Mouse (Mus musculus) bone marrow macrophage, adult 2 months (primary cell): ENCODE measurements around the gene Kcnrg.

Experiments
- CTCF ChIP-seq: IDR thresholded peaks from 2 replicates; pipeline ENCODE4 v1.5.1; 2012; ENCODE audit warnings: low read depth, mild to moderate bottlenecking, low read length, moderate library complexity
- POLR2A ChIP-seq: IDR thresholded peaks from 2 replicates; pipeline ENCODE4 v1.6.1; 2012; ENCODE audit warnings: mild to moderate bottlenecking, low read depth, low read length, borderline replicate concordance

DNA sequence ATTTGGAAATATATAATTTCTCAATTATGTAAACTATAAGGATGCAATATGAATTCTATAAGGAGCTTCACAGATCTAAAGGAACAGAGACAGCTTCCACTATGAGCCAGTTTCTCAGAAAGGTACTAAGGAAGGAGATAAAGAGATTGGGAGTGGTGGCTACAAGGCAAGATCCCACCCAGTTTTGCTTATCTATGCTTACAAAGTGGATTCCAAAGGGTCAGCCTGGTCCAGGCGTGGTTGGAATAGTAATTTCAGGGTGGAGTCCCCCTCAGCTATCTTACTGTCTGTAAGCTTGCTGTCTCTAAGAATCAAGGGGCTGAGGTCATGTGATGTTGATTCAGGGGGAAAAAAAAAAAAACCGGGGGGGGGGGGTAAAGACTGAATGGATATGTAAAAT is 49.2 kb downstream of the Kcnrg start:
- TF ChIP-seq CTCF (no peak), POLR2A (no peak)
